Mouse (Mus musculus): ENCODE data around the gene Stag2. TPM values are rescaled to one million over a fixed set of nuclear protein-coding genes. Genes with fewer than 3 reads are reported as not detected.

The Stag2 gene
- polyA plus RNA-seq, 1 experiment from 2014 or later, result 17.0 TPM

GRCm38 (mm10) chrX:42250342-42250741 lies 101.2 kb downstream of the Stag2 start:
- Histone ChIP-seq H3K27ac (replicated peaks) (no peak overlapping the region), H3K4me1 (no peaks in the 10 kb centered on the region), H3K9ac (replicated peaks) (no peak overlapping the region), H3K9me3 (replicated peaks) (no peaks in the 10 kb centered on the region), H3K4me2 (no peak overlapping the region), H3K27me3 (replicated peaks) (no peaks in the 10 kb centered on the region), H3K36me3 (no peaks in the 10 kb centered on the region), H3K4me3 (replicated peaks) (no peak overlapping the region)
- ATAC-seq (ENCODE audit: low FRiP score), result no peak
- 93% methylated on average over 10 of the region's 10 CpGs for WGBS

- Histone ChIP-seq H3K27me3 (replicated peaks) (no peaks in the 10 kb centered on the region), H3K4me2 (no peak overlapping the region), H3K4me1 (no peaks in the 10 kb centered on the region), H3K9ac (replicated peaks) (no peak overlapping the region), H3K36me3 (no peaks in the 10 kb centered on the region), H3K27ac (replicated peaks) (no peak overlapping the region), H3K9me3 (replicated peaks) (no peaks in the 10 kb centered on the region), H3K4me3 (replicated peaks) (no peak overlapping the region)
- no peak for ATAC-seq (ENCODE audit: low FRiP score)
These were observed 123.6 kb downstream of the Stag2 start for GRCm38 (mm10) chrX:42272713-42273112.

GRCm38 (mm10) chrX:42290215-42290614 lies 141.1 kb downstream of the Stag2 start:
- WGBS, result 79% methylated on average over 3 of the region's 3 CpGs
- H3K9me3 ChIP-seq (replicated peaks), result no peaks in the 10 kb centered on the region
- H3K4me1 ChIP-seq, result no peaks in the 10 kb centered on the region
- H3K4me3 ChIP-seq (replicated peaks), result no peak overlapping the region
- no peak overlapping the region for H3K9ac ChIP-seq (replicated peaks)
- ATAC-seq (ENCODE audit: low FRiP score), result no peak
- no peak overlapping the region for H3K27ac ChIP-seq (replicated peaks)
- H3K27me3 ChIP-seq (replicated peaks), result no peaks in the 10 kb centered on the region
- H3K4me2 ChIP-seq, result no peak overlapping the region
- no peaks in the 10 kb centered on the region for H3K36me3 ChIP-seq

GRCm38 (mm10) chrX:42315231-42315630 lies 166.1 kb downstream of the Stag2 start:
- Histone ChIP-seq H3K36me3 (no peaks in the 10 kb centered on the region), H3K27me3 (replicated peaks) (no peaks in the 10 kb centered on the region), H3K4me1 (no peaks in the 10 kb centered on the region), H3K27ac (replicated peaks) (no peak overlapping the region), H3K9ac (replicated peaks) (no peak overlapping the region), H3K4me2 (no peak overlapping the region), H3K9me3 (replicated peaks) (no peaks in the 10 kb centered on the region), H3K4me3 (replicated peaks) (no peak overlapping the region)
- 92% methylated on average over 3 of the region's 3 CpGs for WGBS
- no peak for ATAC-seq (ENCODE audit: low FRiP score)

- ATAC-seq (ENCODE audit: low FRiP score), result no peak
- Histone ChIP-seq H3K4me2 (no peak overlapping the region), H3K36me3 (no peaks in the 10 kb centered on the region), H3K27me3 (replicated peaks) (no peaks in the 10 kb centered on the region), H3K9me3 (replicated peaks) (no peaks in the 10 kb centered on the region), H3K4me3 (replicated peaks) (no peak overlapping the region), H3K9ac (replicated peaks) (no peak overlapping the region), H3K4me1 (no peaks in the 10 kb centered on the region), H3K27ac (replicated peaks) (no peak overlapping the region)
- WGBS, result 38% methylated on average over 5 of the region's 5 CpGs
These were observed 171.3 kb downstream of the Stag2 start for GRCm38 (mm10) chrX:42320424-42320823.

GRCm38 (mm10) chrX:42321200-42321773 lies 172.2 kb downstream of the Stag2 start:
- Histone ChIP-seq H3K9ac (replicated peaks) (no peak overlapping the region), H3K27ac (replicated peaks) (no peak overlapping the region), H3K9me3 (replicated peaks) (no peaks in the 10 kb centered on the region), H3K27me3 (replicated peaks) (no peaks in the 10 kb centered on the region), H3K4me3 (replicated peaks) (no peak overlapping the region), H3K4me1 (no peaks in the 10 kb centered on the region), H3K4me2 (no peak overlapping the region), H3K36me3 (no peaks in the 10 kb centered on the region)
- 27% methylated on average over 9 of the region's 9 CpGs for WGBS
- ATAC-seq (ENCODE audit: low FRiP score), result no peak

- H3K27ac ChIP-seq (replicated peaks), result no peak overlapping the region
- no peak overlapping the region for H3K4me2 ChIP-seq
- no peaks in the 10 kb centered on the region for H3K36me3 ChIP-seq
- H3K9ac ChIP-seq (replicated peaks), result no peak overlapping the region
- ATAC-seq (ENCODE audit: low FRiP score), result no peak
- WGBS, result 46% methylated on average over 3 of the region's 3 CpGs
- H3K27me3 ChIP-seq (replicated peaks), result no peaks in the 10 kb centered on the region
- H3K9me3 ChIP-seq (replicated peaks), result no peaks in the 10 kb centered on the region
- H3K4me3 ChIP-seq (replicated peaks), result no peak overlapping the region
- no peaks in the 10 kb centered on the region for H3K4me1 ChIP-seq
These were observed 175.7 kb downstream of the Stag2 start for GRCm38 (mm10) chrX:42324848-42325247.

Other genes starting within 250 kb of the Stag2 start
- gene Thoc2, start 228.6 kb upstream of the Stag2 start, polyA plus RNA-seq (2015; fragmentation: Nextera tagmentation; extraction: Ambion mirVana), result 72.1 and 74.9 TPM in 2 replicates
- gene Xiap, start 89.6 kb upstream of the Stag2 start, polyA plus RNA-seq (2015; fragmentation: Nextera tagmentation; extraction: Ambion mirVana), result 11.3 and 12.0 TPM in 2 replicates

Data from neural tube, embryonic 15.5 days (tissue).